Mouse (Mus musculus) E14TG2a.4 (cell line): ENCODE data around the gene Olfr1499.

Experiments used
- CTCF ChIP-seq: conservative IDR thresholded peaks from 2 replicates; pipeline ENCODE4 v1.5.1; 2014; ENCODE audit warnings: low read length
- NANOG ChIP-seq: IDR thresholded peaks from 2 replicates; pipeline ENCODE4 v1.6.1; 2014; ENCODE audit warnings: borderline replicate concordance, low read length, mixed read lengths

GRCm38 (mm10) chr19:13820847-13821246 is 1.6 kb upstream of the Olfr1499 start:
- TF ChIP-seq CTCF (no peak), NANOG (no peak)
